Mouse (Mus musculus) G1E (cell line): ENCODE data around the gene Lpo.

ENCODE experiments used
- CTCF ChIP-seq: IDR thresholded peaks from 2 replicates; pipeline ENCODE4 v1.5.1; 2012; ENCODE audit warnings: low read depth, low read length, inconsistent platforms, mixed read lengths
- GATA1 ChIP-seq: IDR thresholded peaks from 2 replicates; pipeline ENCODE4 v1.6.1; 2012; ENCODE audit warnings: borderline replicate concordance, low read length, inconsistent platforms, mixed read lengths
- POLR2AphosphoS5 ChIP-seq: IDR thresholded peaks from 2 replicates; pipeline ENCODE4 v1.6.1; 2012; ENCODE audit warnings: low read depth, low read length, inconsistent platforms; ENCODE audit not compliant: insufficient replicate concordance

GRCm38 (mm10) chr11:87828239-87828900 is at the start of gene Lpo:
- TF ChIP-seq POLR2AphosphoS5 (no peak), GATA1 (no peak), CTCF (no peak)
